Mouse (Mus musculus) cerebellum, adult 2 months (tissue): Measurements from ENCODE around the gene Dtx3l.
"Not testable (repeated sequence)": the region's sequence is repeated elsewhere in the genome, so short reads cannot be mapped to it uniquely, and the experiment has no call there.

ENCODE experiments used
- CTCF ChIP-seq: fragments of 200-500 bp; IDR thresholded peaks from 2 replicates; pipeline ENCODE4 v1.5.1; 2011; ENCODE audit warnings: low read depth, mild to moderate bottlenecking, control low read depth, low read length, moderate library complexity, borderline replicate concordance; ENCODE audit not compliant: insufficient read depth
- POLR2A ChIP-seq: fragments of 200-500 bp; IDR thresholded peaks from 2 replicates; pipeline ENCODE4 v1.6.1; 2011; ENCODE audit warnings: low read length, control low read depth, borderline replicate concordance; ENCODE audit not compliant: insufficient read depth

DNA sequence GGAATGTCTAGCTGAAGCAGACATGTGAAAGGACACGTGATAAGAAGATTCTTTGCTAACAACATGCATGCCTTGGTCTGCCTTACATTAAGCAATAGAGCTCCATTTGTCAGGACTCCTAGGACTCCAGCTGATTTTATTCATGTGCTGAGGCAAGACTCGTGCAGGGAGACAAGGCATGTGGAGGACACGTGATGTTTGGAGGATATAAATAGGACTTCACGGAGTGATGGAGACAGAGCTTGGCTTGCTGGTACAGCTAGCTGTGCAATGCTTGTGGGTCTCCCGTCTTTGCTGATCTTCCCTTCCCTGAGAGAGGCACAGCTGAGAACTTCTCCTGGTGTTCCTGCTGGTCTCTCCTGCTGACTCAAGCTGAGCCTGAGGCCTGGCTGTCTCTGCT lies 47.3 kb downstream of the Dtx3l start:
- not testable (repeated sequence) for TF ChIP-seq CTCF, POLR2A
